Mouse (Mus musculus): ENCODE measurements around the gene Eif3f. TPM values are rescaled to one million over a fixed set of nuclear protein-coding genes. Genes with fewer than 3 reads are reported as not detected.
A peak's percentile ranks its signal among the peaks of the same experiment; 100 is the strongest.

The Eif3f gene
- polyA plus RNA-seq, 1 experiment from 2014 or later: 78.2 TPM

DNA sequence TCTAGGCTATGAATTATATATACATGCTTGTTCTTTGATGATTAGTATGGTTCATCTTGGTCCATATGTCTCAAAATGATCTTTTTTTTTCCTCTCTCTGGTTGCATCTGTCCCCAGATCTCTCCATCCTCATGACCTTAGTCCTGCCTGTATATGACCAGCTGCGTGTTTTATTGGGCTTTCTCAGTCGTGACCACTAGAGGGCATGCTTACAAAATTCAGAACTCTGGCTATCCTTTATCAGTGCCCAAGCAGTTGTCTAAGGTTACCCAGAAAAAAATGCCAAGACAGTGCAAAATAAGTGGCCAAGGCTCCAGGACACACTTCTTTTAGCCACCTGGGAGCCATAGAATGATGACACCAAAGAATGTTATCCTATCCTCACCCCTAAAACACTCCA is 9.8 kb downstream of the Eif3f start:
- peak; percentile 77 for ATAC-seq
- WGBS: 4% methylated on average over 2 of the region's 2 CpGs
- no peak overlapping the region for H3K9ac ChIP-seq (replicated peaks)
- H3K4me3 ChIP-seq (replicated peaks): no peak overlapping the region
- H3K9me3 ChIP-seq: no peaks in the 10 kb centered on the region
- H3K4me2 ChIP-seq (replicated peaks): no peak overlapping the region
- peaks cover 53% of the 10 kb centered on the region for H3K36me3 ChIP-seq
- no peaks in the 10 kb centered on the region for H3K4me1 ChIP-seq (replicated peaks)
- H3K27ac ChIP-seq: no peak overlapping the region
- H3K27me3 ChIP-seq: peaks cover under 1% of the 10 kb centered on the region

DNA sequence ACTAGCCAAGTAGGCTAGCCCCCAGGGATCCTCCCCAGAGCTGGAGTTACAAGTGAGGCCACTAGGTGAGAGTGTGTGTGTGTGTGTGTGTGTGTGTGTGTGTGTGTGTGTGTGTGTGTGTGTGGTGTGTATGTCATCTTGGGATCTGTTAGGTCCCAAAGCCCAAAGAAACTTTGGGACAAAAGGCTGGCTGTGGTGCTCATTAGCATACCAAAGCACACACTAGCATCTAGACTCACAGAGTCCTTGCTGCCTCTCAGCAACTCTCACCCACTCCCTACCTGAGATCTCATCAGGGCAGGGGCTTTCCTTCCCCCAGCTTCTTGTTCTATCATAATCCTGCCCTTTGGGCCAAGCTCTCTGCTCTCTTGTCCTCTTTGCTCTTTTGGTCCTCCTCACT is 14.4 kb downstream of the Eif3f start:
- Histone ChIP-seq H3K4me3 (replicated peaks) (no peak overlapping the region), H3K4me2 (replicated peaks) (no peak overlapping the region), H3K27ac (no peak overlapping the region), H3K4me1 (replicated peaks) (peaks cover 16% of the 10 kb centered on the region), H3K27me3 (peaks cover 42% of the 10 kb centered on the region), H3K36me3 (peaks cover 11% of the 10 kb centered on the region; the same call in 1 of the 2 replicates), H3K9ac (replicated peaks) (no peak overlapping the region), H3K9me3 (no peaks in the 10 kb centered on the region)
- no peak for ATAC-seq

DNA sequence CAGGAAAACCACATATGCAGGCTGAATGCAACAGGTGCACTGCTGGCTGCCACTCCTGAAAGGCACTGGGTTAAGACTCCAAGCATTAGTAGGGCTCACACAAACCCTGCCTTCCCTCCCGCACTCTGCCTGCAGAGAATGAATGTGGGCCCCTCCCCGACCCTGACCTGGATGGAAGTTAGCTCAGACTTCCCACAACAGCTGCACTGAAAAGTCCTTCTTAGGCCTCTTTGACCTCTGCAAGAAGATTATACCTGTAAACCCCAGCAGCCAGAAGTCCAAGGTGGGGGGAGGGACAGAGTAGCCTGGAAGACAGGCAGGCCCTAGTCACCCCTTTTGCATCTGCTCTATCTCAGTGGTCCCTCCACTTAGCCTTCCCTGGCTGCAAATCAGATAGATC is 15.1 kb downstream of the Eif3f start:
- H3K27me3 ChIP-seq: peaks cover 47% of the 10 kb centered on the region
- WGBS: 27% methylated on average over 2 of the region's 2 CpGs
- H3K4me3 ChIP-seq (replicated peaks): no peak overlapping the region
- H3K4me1 ChIP-seq (replicated peaks): peaks cover 16% of the 10 kb centered on the region
- no peaks in the 10 kb centered on the region for H3K9me3 ChIP-seq
- peaks cover 11% of the 10 kb centered on the region; the same call in 1 of the 2 replicates for H3K36me3 ChIP-seq
- H3K27ac ChIP-seq: no peak overlapping the region
- no peak overlapping the region for H3K4me2 ChIP-seq (replicated peaks)
- ATAC-seq: no peak
- no peak overlapping the region for H3K9ac ChIP-seq (replicated peaks)

DNA sequence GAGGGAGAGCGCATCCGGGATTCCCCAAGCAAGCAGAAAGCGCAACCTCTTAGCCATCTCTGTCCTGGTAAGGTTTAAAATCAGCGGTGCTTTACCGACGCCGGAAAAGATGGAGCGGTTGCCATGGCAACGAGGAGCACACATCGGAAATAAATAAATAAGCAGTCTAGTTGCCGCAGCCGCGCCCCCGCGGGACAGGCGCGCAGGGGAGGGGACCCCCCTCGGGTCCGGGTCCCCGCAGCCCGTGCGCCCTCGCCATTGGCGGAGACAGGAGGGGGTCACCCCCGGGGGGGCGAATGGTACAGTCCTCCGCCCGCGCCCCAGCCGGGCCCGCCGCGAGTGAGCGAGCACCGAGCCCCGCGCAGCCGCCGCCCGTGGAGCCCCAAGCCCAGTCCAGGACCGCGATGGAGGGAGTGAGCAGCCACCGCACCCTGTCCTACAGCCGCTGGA is 16.1 kb downstream of the Eif3f start, which contains the start of gene Tub:
Gene Tub, plus strand, starts transcription at position 27 of the 450 bp plus-strand sequence.
- WGBS: under 1% methylated on average over 40 of the region's 44 CpGs
- peaks cover 4% of the 10 kb centered on the region; the same call in 1 of the 2 replicates for H3K36me3 ChIP-seq
- peak; percentile 92 for ATAC-seq
- H3K4me3 ChIP-seq (replicated peaks): peak within 1 kb of the TSS; percentile 66
- H3K27me3 ChIP-seq: peaks cover 47% of the 10 kb centered on the region
- peak within 1 kb of the TSS; percentile 74 for H3K9ac ChIP-seq (replicated peaks)
- H3K27ac ChIP-seq: peak within 1 kb of the TSS; percentile 44; the same call in 1 of the 2 replicates
- peaks cover 16% of the 10 kb centered on the region for H3K4me1 ChIP-seq (replicated peaks)
- H3K9me3 ChIP-seq: no peaks in the 10 kb centered on the region
- H3K4me2 ChIP-seq (replicated peaks): peak within 1 kb of the TSS; percentile 81

DNA sequence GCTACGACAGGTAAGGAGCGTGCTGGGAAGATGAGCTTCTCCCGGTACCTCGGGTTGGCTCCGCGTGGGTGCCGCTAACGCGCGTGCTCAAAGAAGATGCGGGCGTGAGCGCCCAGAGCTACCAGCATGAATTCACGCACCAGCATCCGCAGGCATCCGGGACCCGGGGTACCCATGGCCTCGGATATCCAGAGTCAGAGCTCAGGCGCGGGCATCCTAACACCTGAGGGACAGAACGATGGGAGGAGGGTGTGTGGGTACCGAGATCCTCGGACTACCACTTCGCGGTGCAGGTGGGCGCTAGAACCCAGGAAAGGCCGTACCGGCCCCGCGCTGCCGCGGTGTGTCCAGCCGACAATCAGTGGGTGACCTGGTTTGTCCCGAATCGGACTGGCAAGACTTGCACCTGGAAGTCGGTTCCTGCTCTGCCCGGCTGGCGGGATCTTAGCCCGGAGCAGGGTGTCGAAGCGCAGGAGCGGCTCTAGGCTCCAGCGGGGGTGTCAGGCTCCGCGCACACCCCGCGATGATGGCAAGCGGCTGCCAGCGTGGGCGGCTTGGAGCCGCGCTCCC is 16.6 kb downstream of the Eif3f start:
- WGBS: under 1% methylated on average over 52 of the region's 52 CpGs
- Histone ChIP-seq H3K27me3 (peaks cover 47% of the 10 kb centered on the region), H3K36me3 (no peaks in the 10 kb centered on the region; the same call in 1 of the 2 replicates)

DNA sequence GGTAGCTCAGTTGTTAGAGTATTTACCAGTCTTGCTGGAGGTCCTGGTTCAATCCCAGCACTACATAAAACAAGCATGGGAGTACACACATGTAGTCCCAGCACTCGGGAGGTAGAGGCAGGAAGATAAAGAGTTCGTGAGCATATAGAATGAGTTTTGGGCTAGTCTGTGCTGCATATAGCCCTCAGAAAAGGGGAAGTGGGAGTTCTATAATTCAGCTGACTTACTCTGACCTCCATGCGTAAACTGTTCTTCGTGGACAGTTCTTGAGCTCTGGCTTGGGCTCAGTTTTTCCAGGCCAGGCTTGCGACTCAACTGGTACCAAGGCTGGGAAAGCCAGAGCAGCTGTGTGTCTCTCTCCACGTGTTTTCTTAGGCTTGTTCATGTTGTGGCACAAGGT is 18.6 kb downstream of the Eif3f start:
- no peak overlapping the region for H3K4me2 ChIP-seq (replicated peaks)
- H3K9me3 ChIP-seq: no peaks in the 10 kb centered on the region
- WGBS: 82% methylated on average over 6 of the region's 6 CpGs
- peaks cover 16% of the 10 kb centered on the region for H3K4me1 ChIP-seq (replicated peaks)
- no peak overlapping the region for H3K4me3 ChIP-seq (replicated peaks)
- H3K36me3 ChIP-seq: no peaks in the 10 kb centered on the region
- no peak for ATAC-seq
- no peak overlapping the region for H3K27ac ChIP-seq
- peaks cover 51% of the 10 kb centered on the region for H3K27me3 ChIP-seq
- H3K9ac ChIP-seq (replicated peaks): no peak overlapping the region

More for the DNA sequence above, 16.6 kb downstream of the Eif3f start:
- Histone ChIP-seq H3K9ac (replicated peaks) (peak overlapping the region; percentile 74), H3K9me3 (no peaks in the 10 kb centered on the region), H3K4me2 (replicated peaks) (peak overlapping the region; percentile 81), H3K4me3 (replicated peaks) (peak overlapping the region; percentile 66), H3K4me1 (replicated peaks) (peaks cover 16% of the 10 kb centered on the region), H3K27ac (peak overlapping the region; percentile 44; the same call in 1 of the 2 replicates)
- peak; percentile 80 for ATAC-seq

DNA sequence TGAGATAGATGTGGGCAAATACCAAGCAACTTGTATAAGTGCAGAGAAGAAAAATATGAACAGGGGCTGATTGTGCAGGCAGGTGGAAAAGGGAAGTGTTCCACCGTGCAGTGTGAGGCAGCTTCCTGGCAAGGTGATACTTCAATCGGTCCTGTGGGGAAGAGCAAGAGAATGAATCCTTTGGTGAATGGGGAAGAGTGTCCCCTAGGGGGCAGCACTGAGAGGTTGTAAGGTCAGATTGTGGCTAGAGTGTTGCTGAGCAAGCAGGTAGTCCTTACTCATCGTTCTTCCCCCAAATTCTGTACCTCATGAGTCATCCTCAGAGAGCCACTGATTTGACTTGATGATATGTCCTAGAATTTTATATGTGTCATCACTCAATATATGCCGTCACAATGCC is 20.0 kb downstream of the Eif3f start:
- ATAC-seq: no peak
- H3K27me3 ChIP-seq: peaks cover 48% of the 10 kb centered on the region

DNA sequence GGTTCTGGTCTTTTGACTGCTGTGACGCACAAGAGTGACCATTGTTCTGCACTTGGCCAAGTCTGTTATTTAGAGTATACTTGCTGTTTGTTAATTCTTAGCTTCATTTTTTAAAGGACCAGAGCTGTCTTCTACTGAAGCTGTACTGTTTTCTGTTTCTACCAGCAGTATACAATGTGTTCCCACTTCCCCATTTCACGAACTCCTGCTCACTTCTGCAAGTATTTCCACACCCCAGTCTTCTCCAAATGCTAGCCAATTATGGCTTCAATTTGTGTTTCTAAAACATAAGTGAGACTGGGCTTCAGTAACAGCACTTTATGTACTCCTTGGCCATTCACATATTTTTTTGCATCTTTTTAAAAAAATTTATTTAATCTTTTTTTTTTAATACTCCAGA is 23.5 kb downstream of the Eif3f start:
- Histone ChIP-seq H3K9me3 (no peaks in the 10 kb centered on the region), H3K36me3 (no peaks in the 10 kb centered on the region), H3K27me3 (peaks cover 16% of the 10 kb centered on the region), H3K4me1 (replicated peaks) (no peaks in the 10 kb centered on the region), H3K9ac (replicated peaks) (no peak overlapping the region), H3K27ac (no peak overlapping the region), H3K4me3 (replicated peaks) (no peak overlapping the region), H3K4me2 (replicated peaks) (no peak overlapping the region)
- WGBS: 76% methylated on average over 2 of the region's 2 CpGs
- no peak for ATAC-seq

More for the DNA sequence above, 20.0 kb downstream of the Eif3f start:
- no peak overlapping the region for H3K27ac ChIP-seq
- no peaks in the 10 kb centered on the region for H3K9me3 ChIP-seq
- no peak overlapping the region for H3K4me2 ChIP-seq (replicated peaks)
- no peak overlapping the region for H3K9ac ChIP-seq (replicated peaks)
- peaks cover 16% of the 10 kb centered on the region for H3K4me1 ChIP-seq (replicated peaks)
- no peaks in the 10 kb centered on the region for H3K36me3 ChIP-seq
- H3K4me3 ChIP-seq (replicated peaks): no peak overlapping the region
- WGBS: 63% methylated on average over 4 of the region's 4 CpGs

DNA sequence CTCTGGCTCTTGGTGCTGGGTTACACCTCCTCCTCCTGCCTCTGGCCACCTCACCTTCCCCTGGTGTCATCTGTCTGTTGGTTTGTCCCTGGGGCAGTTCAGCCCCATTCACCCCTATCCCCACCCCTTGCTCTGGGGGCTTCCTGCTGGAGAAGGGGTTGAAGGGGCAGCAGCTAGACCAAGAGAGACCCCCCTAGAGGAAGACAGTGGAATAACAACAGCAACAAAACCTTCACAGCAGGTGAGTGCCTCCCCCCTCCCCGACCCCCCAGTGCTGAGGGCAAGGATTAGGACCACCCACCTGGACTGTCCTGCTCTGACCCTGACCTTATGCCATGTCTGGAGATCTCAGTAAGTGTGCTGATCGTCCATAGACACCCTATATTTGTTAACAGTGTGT is 31.8 kb downstream of the Eif3f start:
- Histone ChIP-seq H3K4me2 (replicated peaks) (no peak overlapping the region), H3K4me3 (replicated peaks) (no peak overlapping the region), H3K27ac (no peak overlapping the region), H3K4me1 (replicated peaks) (peaks cover 9% of the 10 kb centered on the region; the same call in 1 of the 2 replicates), H3K9me3 (no peaks in the 10 kb centered on the region), H3K36me3 (no peaks in the 10 kb centered on the region), H3K27me3 (peaks cover 44% of the 10 kb centered on the region), H3K9ac (replicated peaks) (no peak overlapping the region)
- 33% methylated on average over 2 of the region's 2 CpGs for WGBS
- no peak for ATAC-seq

DNA sequence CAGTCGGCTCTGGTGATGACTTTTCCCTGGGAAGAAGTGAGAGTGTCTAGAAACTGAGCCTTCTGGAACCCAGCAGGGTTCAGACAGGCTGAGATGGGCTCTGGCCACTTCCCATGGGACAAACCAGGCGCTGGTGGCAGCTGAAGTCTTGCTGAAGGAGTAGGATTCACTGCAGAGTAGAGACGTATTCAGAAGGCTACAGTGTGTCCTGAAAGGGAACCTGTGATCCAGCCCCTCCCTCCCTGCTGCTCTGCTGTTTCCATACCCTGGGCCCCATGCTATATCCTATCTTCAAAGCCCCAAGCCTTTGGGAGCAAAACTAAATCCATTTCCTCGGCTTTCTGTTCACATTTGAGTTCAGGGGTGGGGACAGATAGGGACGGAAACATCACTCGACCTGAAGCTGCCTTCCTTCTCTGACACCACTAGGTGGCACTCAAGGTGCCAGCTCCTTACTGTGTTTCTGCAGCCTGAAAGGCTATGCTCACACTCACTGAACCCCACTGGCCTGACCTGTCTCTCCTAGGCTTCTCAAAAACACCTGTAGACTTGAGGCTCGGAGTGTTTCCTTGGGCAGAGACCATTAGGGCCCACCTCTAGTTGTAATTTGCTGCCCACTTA is 32.6 kb downstream of the Eif3f start:
- H3K36me3 ChIP-seq: no peaks in the 10 kb centered on the region
- 35% methylated on average over 7 of the region's 7 CpGs for WGBS
- peak; percentile 65 for ATAC-seq
- H3K27me3 ChIP-seq: peaks cover 52% of the 10 kb centered on the region
- H3K27ac ChIP-seq: no peak overlapping the region
- peak overlapping the region; percentile 11; the same call in 1 of the 2 replicates for H3K9ac ChIP-seq (replicated peaks)
- no peak overlapping the region for H3K4me3 ChIP-seq (replicated peaks)
- no peaks in the 10 kb centered on the region for H3K9me3 ChIP-seq
- H3K4me2 ChIP-seq (replicated peaks): no peak overlapping the region
- peaks cover 13% of the 10 kb centered on the region for H3K4me1 ChIP-seq (replicated peaks)

DNA sequence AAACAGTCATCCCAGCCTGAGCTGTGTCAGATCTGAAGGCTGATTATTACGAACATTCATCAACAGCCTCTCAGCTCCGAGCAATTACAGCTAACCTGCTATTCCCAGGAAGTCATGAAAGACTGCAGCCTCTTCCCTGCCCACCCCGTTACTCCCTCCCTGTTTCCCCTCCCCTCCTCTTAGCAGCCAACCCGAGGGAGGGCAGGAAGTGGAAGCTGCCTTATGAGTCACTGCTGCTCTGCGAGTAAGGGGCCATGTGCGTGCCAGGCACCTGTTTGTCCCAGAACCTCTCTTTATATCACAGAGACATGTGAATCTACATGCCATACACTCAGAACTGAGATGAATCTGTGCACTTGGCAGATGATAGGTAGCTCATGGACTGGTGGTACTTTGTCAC is 34.0 kb downstream of the Eif3f start:
- Histone ChIP-seq H3K36me3 (no peaks in the 10 kb centered on the region), H3K4me2 (replicated peaks) (no peak overlapping the region), H3K4me3 (replicated peaks) (no peak overlapping the region), H3K9ac (replicated peaks) (no peak overlapping the region), H3K4me1 (replicated peaks) (peaks cover 25% of the 10 kb centered on the region), H3K27me3 (peaks cover 52% of the 10 kb centered on the region), H3K27ac (no peak overlapping the region), H3K9me3 (no peaks in the 10 kb centered on the region)
- 56% methylated on average over 6 of the region's 6 CpGs for WGBS
- no peak for ATAC-seq

DNA sequence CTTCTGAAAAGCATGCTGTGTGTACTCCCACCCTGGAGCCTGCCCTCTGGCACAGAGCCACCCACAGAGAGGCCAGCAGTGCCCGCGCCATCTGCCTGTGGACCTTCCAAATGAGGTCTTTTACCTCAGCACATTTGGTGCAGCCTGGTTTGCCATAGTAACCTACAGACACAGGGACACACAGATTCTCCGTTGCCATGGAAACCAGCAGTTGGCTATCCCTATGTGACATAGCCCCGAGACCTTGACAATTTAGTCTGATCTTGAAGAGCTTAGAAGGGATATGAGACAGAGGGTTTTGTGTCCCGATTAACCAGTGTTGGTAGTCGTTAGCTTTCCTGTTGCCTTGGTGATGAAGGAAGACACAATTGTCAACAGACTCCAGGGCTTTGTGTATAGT is 38.1 kb downstream of the Eif3f start:
- H3K4me2 ChIP-seq (replicated peaks): peak overlapping the region; percentile 28
- ATAC-seq: peak; percentile 86
- H3K9ac ChIP-seq (replicated peaks): no peak overlapping the region
- no peak overlapping the region for H3K4me3 ChIP-seq (replicated peaks)
- WGBS: 21% methylated on average over 6 of the region's 6 CpGs
- peaks cover 74% of the 10 kb centered on the region for H3K27me3 ChIP-seq
- H3K27ac ChIP-seq: peak overlapping the region; percentile 72
- H3K36me3 ChIP-seq: no peaks in the 10 kb centered on the region
- no peaks in the 10 kb centered on the region for H3K9me3 ChIP-seq
- peaks cover 16% of the 10 kb centered on the region for H3K4me1 ChIP-seq (replicated peaks)

Measured in midbrain, embryonic 13.5 days (tissue).